Mouse (Mus musculus): ENCODE measurements at regions not wholly inside any gene's neighbourhood (a gene's known extent, or its start where the extent isn't known, plus 50 kb on each side); places are given as distances from the start of the nearest gene placed in this dataset.

DNA sequence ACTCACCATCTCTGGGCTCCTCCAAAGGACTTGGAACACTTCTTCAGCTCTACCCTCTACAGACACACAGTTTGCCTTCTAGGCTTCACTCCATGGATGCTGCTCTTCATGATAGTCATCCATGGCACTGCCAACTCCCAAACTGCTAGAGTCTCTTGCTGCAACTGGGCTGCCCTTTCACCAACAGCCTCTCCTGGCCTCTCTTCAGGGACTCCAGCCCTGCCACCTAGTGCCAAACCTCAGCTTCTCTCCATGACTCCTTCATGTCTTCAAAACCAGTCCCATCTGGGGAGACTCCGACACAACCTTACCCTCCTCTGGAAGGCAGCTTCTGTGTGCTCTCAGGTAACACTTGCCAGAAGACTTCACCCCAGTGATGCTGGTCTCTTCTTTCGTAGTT is 164.9 kb upstream of the Plxnc1 start:
- H3K27ac ChIP-seq (ENCODE audit: low read depth, low read length): no peak overlapping the region
- WGBS: 93% methylated on average over 2 of the region's 2 CpGs
- H3K4me3 ChIP-seq (ENCODE audit: low read depth, low read length): no peak overlapping the region
- DNase-seq (ENCODE audit: low spot score, missing footprints): no peak
- H3K9me3 ChIP-seq (ENCODE audit: control insufficient read depth, low read length): no peaks in the 10 kb centered on the region
- no peak overlapping the region for H3K9ac ChIP-seq (ENCODE audit: low read length)
- H3K36me3 ChIP-seq (ENCODE audit: control insufficient read depth, insufficient read depth, low read length): no peaks in the 10 kb centered on the region
- H3K4me1 ChIP-seq (ENCODE audit: control insufficient read depth, insufficient read depth, low read length): no peaks in the 10 kb centered on the region
- no peaks in the 10 kb centered on the region for H3K27me3 ChIP-seq (ENCODE audit: control insufficient read depth, insufficient read depth, low read length)
- no peak overlapping the region for H3K4me2 ChIP-seq
- no peak for ATAC-seq (ENCODE audit: low FRiP score)

DNA sequence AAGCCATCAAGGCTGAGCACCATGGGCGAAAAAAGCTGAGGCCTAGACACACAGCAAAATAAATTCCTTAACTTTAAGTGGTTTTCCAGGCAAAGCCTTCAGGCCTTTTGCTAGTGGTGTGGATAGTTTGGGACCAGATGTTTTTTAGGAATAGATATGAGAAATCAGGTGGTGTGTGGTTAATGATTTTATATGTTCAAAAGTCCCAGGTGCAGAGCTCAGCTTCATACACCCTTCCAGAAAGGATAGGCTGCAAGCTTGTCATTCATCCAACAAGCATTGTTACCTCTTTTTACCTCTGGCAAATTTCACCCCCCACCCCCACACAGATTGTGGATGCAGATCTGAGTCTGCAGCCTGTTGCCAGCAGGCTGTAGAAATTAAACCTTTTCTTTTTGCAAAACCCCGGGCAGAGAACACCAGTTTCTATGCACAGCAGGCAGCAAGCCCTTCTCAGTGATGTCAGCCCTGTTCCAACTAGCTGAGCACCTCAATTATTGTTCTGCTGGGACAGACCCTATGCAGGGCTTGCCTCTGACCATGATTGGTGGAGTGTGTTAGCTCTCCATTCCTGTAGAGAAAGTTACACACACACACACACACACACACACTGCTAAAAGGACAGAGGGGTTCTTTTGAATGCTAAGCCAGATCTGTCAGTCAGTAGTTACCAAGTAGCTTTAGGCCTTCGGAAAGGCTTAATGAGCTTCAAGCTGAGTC is 163.1 kb upstream of the Plxnc1 start:
- no peak for ATAC-seq (ENCODE audit: low FRiP score)
- no peaks in the 10 kb centered on the region for H3K4me1 ChIP-seq (ENCODE audit: control insufficient read depth, insufficient read depth, low read length)
- no peak overlapping the region for H3K27ac ChIP-seq (ENCODE audit: low read depth, low read length)
- H3K4me2 ChIP-seq: no peak overlapping the region
- H3K9ac ChIP-seq (ENCODE audit: low read length): no peak overlapping the region
- H3K4me3 ChIP-seq (ENCODE audit: low read depth, low read length): no peak overlapping the region
- no peak for DNase-seq (ENCODE audit: low spot score, missing footprints)
- H3K27me3 ChIP-seq (ENCODE audit: control insufficient read depth, insufficient read depth, low read length): no peaks in the 10 kb centered on the region
- WGBS: 26% methylated on average over 3 of the region's 3 CpGs
- H3K36me3 ChIP-seq (ENCODE audit: control insufficient read depth, insufficient read depth, low read length): no peaks in the 10 kb centered on the region
- no peaks in the 10 kb centered on the region for H3K9me3 ChIP-seq (ENCODE audit: control insufficient read depth, low read length)

DNA sequence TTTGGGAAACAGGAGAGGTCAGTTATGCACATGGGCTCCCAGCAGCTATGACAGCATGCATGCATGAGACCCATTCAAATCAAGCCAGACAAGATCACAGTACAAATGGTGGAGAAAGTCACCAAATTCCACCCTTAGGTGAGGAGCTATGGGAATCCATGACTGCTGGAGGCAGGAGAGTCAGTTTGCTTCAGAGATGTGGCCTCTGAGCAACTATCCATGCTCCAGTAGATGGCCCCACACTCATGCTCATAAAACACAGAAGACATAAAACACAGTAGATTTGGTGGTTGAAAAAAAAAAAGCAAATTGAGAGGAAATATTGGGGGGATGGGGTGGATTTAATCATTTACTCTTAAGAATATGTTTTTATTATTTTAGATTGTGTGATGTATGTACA is 159.2 kb upstream of the Plxnc1 start:
- Histone ChIP-seq H3K9me3 (ENCODE audit: control insufficient read depth, low read length) (no peaks in the 10 kb centered on the region), H3K9ac (ENCODE audit: low read length) (no peak overlapping the region), H3K36me3 (ENCODE audit: control insufficient read depth, insufficient read depth, low read length) (no peaks in the 10 kb centered on the region), H3K27me3 (ENCODE audit: control insufficient read depth, insufficient read depth, low read length) (no peaks in the 10 kb centered on the region), H3K4me2 (no peak overlapping the region), H3K4me3 (ENCODE audit: low read depth, low read length) (no peak overlapping the region), H3K27ac (ENCODE audit: low read depth, low read length) (no peak overlapping the region), H3K4me1 (ENCODE audit: control insufficient read depth, insufficient read depth, low read length) (no peaks in the 10 kb centered on the region)
- DNase-seq (ENCODE audit: low spot score, missing footprints) (no peak), ATAC-seq (ENCODE audit: low FRiP score) (no peak)

DNA sequence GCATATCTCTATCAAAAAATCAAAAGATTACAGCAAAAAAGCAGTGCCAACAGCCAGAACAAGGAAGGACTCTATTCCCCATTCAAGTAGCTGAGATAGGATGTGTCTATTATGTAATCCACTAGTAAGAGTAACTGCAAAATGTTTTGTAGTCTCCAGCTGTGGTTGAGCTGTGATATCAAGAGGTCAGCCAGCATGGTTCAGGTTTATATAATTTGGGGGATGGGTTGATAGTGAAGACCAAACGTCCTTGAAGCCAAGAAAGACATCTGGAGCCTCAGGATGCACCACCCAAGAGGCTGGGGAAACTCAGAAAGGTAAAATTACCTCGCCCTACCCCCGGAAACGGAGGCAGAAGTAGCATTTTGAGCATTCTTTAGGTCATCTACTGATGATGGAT is 158.3 kb upstream of the Plxnc1 start:
- H3K27ac ChIP-seq (ENCODE audit: low read depth, low read length): no peak overlapping the region
- H3K9ac ChIP-seq (ENCODE audit: low read length): no peak overlapping the region
- 76% methylated on average over 4 of the region's 4 CpGs for WGBS
- H3K27me3 ChIP-seq (ENCODE audit: control insufficient read depth, insufficient read depth, low read length): no peaks in the 10 kb centered on the region
- no peak overlapping the region for H3K4me3 ChIP-seq (ENCODE audit: low read depth, low read length)
- no peaks in the 10 kb centered on the region for H3K4me1 ChIP-seq (ENCODE audit: control insufficient read depth, insufficient read depth, low read length)
- no peak overlapping the region for H3K4me2 ChIP-seq
- DNase-seq (ENCODE audit: low spot score, missing footprints) (no peak), ATAC-seq (ENCODE audit: low FRiP score) (no peak)
- no peaks in the 10 kb centered on the region for H3K36me3 ChIP-seq (ENCODE audit: control insufficient read depth, insufficient read depth, low read length)
- no peaks in the 10 kb centered on the region for H3K9me3 ChIP-seq (ENCODE audit: control insufficient read depth, low read length)

DNA sequence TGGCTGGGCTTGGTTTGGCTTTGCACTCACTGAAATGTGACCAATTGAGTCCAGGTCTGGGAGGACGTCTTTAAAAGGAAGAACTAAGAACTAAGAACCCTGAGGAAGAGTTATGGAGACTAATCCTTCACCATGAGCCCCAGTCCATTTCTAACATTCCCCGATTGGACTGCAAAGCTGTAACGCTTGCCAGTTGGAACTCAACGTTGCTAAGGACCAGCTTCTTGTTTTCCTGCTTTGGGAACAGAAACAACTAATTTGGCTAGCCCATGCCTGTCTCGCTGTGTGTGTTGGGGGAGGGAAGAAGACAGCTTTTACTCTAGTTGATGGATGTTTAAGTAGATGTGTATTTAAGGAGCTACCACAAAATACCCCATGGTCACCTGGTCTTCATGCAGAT is 155.3 kb upstream of the Plxnc1 start:
- no peak overlapping the region for H3K9ac ChIP-seq (ENCODE audit: low read length)
- H3K4me1 ChIP-seq (ENCODE audit: control insufficient read depth, insufficient read depth, low read length): no peaks in the 10 kb centered on the region
- 88% methylated on average over 5 of the region's 5 CpGs for WGBS
- H3K36me3 ChIP-seq (ENCODE audit: control insufficient read depth, insufficient read depth, low read length): no peaks in the 10 kb centered on the region
- H3K4me2 ChIP-seq: no peak overlapping the region
- no peaks in the 10 kb centered on the region for H3K9me3 ChIP-seq (ENCODE audit: control insufficient read depth, low read length)
- no peak overlapping the region for H3K27ac ChIP-seq (ENCODE audit: low read depth, low read length)
- ATAC-seq (ENCODE audit: low FRiP score) (no peak), DNase-seq (ENCODE audit: low spot score, missing footprints) (no peak)
- H3K4me3 ChIP-seq (ENCODE audit: low read depth, low read length): no peak overlapping the region
- H3K27me3 ChIP-seq (ENCODE audit: control insufficient read depth, insufficient read depth, low read length): no peaks in the 10 kb centered on the region

DNA sequence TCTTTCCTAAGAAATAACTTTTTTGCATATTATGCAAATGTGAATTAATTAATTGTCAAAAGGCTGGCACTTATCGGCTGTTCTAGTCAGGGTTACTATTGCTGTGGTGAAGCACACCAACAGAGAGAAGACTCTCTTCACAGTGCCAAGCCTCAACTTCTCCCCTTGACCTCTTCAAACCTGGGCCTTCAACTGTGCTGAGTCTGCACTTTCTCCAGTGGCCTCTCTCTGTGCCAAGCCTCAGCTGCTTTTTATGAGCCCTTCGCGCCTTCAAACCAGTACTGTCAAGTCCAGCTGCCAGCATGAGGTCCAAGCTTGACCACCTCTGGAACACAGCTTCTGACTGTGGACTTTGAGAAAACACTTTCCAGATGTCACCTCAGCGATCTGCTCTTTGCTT is 151.2 kb upstream of the Plxnc1 start:
- Histone ChIP-seq H3K9me3 (ENCODE audit: control insufficient read depth, low read length) (no peaks in the 10 kb centered on the region), H3K36me3 (ENCODE audit: control insufficient read depth, insufficient read depth, low read length) (no peaks in the 10 kb centered on the region), H3K9ac (ENCODE audit: low read length) (no peak overlapping the region), H3K27ac (ENCODE audit: low read depth, low read length) (no peak overlapping the region), H3K4me2 (no peak overlapping the region), H3K4me3 (ENCODE audit: low read depth, low read length) (no peak overlapping the region), H3K4me1 (ENCODE audit: control insufficient read depth, insufficient read depth, low read length) (no peaks in the 10 kb centered on the region), H3K27me3 (ENCODE audit: control insufficient read depth, insufficient read depth, low read length) (no peaks in the 10 kb centered on the region)
- no peak for ATAC-seq (ENCODE audit: low FRiP score)
- DNase-seq (ENCODE audit: low spot score, missing footprints): no peak
- 75% methylated on average over 4 of the region's 4 CpGs for WGBS

DNA sequence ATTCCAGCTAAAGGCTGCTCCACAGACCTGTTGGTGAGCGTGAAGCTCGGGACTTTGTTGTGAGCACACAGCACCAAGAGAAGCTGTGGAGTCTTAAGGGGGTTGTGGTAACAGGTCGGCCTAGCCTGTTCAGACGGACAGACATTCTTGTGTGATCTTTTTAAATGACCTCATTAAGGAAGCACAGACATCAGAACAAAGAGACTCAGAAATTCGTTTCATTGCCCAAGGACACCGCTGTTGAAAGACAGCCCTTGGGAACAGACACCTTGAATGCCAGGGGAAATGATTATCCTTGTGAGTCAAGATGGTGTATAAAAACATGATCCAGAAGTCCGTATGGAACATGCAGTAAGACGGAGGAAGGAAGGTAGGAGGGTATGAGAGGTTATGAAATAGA is 150.1 kb upstream of the Plxnc1 start:
- Histone ChIP-seq H3K27ac (ENCODE audit: low read depth, low read length) (no peak overlapping the region), H3K4me2 (no peak overlapping the region), H3K9me3 (ENCODE audit: control insufficient read depth, low read length) (no peaks in the 10 kb centered on the region), H3K27me3 (ENCODE audit: control insufficient read depth, insufficient read depth, low read length) (no peaks in the 10 kb centered on the region), H3K9ac (ENCODE audit: low read length) (no peak overlapping the region), H3K36me3 (ENCODE audit: control insufficient read depth, insufficient read depth, low read length) (no peaks in the 10 kb centered on the region), H3K4me3 (ENCODE audit: low read depth, low read length) (no peak overlapping the region), H3K4me1 (ENCODE audit: control insufficient read depth, insufficient read depth, low read length) (no peaks in the 10 kb centered on the region)
- ATAC-seq (ENCODE audit: low FRiP score): no peak
- 80% methylated on average over 8 of the region's 8 CpGs for WGBS
- DNase-seq (ENCODE audit: low spot score, missing footprints): no peak

DNA sequence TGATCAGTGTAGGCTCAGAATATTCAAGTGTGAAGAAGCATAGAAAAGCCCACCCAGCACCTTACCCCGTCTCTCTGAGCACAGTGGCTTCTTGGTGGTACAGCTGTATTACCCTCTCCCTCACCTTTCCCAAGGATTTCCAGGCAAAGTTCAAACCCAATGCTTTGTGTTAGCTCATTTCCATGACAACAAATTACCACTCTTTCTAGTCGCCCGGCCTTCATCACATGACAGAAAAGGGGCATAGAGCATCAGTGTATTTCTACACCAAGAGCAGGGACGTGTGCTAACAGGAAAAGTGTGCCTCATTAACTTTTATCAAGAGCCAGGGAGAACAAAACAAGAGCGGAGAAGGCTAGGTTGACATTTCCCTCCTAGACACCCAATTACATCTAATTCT is 148.6 kb upstream of the Plxnc1 start:
- DNase-seq (ENCODE audit: low spot score, missing footprints) (no peak), ATAC-seq (ENCODE audit: low FRiP score) (no peak)
- no peaks in the 10 kb centered on the region for H3K36me3 ChIP-seq (ENCODE audit: control insufficient read depth, insufficient read depth, low read length)
- no peak overlapping the region for H3K4me3 ChIP-seq (ENCODE audit: low read depth, low read length)
- no peak overlapping the region for H3K9ac ChIP-seq (ENCODE audit: low read length)
- no peak overlapping the region for H3K4me2 ChIP-seq
- H3K27ac ChIP-seq (ENCODE audit: low read depth, low read length): no peak overlapping the region
- H3K27me3 ChIP-seq (ENCODE audit: control insufficient read depth, insufficient read depth, low read length): no peaks in the 10 kb centered on the region
- no peaks in the 10 kb centered on the region for H3K9me3 ChIP-seq (ENCODE audit: control insufficient read depth, low read length)
- H3K4me1 ChIP-seq (ENCODE audit: control insufficient read depth, insufficient read depth, low read length): no peaks in the 10 kb centered on the region
- 55% methylated on average over 5 of the region's 5 CpGs for WGBS

DNA sequence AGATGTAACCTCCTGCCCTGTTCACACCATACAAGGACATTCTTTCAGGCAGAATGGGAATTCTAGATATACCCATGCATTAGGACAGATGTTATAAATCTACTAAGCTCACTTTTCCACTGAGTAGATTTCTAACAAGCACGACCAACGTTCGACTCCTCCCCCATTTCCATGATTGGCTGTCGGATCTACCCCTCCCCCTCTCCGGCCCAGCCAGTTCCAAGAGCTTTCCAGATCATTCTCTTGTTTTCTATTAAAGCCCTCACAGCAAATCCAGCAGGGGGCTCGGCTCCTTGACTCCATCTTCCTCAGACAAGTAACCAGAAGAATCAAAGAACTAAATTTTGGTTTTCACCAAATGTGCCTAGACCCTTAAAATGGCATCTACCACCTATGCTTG is 146.5 kb upstream of the Plxnc1 start:
- no peaks in the 10 kb centered on the region for H3K9me3 ChIP-seq (ENCODE audit: control insufficient read depth, low read length)
- H3K36me3 ChIP-seq (ENCODE audit: control insufficient read depth, insufficient read depth, low read length): no peaks in the 10 kb centered on the region
- H3K4me3 ChIP-seq (ENCODE audit: low read depth, low read length): no peak overlapping the region
- H3K27me3 ChIP-seq (ENCODE audit: control insufficient read depth, insufficient read depth, low read length): no peaks in the 10 kb centered on the region
- ATAC-seq (ENCODE audit: low FRiP score) (no peak), DNase-seq (ENCODE audit: low spot score, missing footprints) (no peak)
- no peak overlapping the region for H3K9ac ChIP-seq (ENCODE audit: low read length)
- no peaks in the 10 kb centered on the region for H3K4me1 ChIP-seq (ENCODE audit: control insufficient read depth, insufficient read depth, low read length)
- no peak overlapping the region for H3K27ac ChIP-seq (ENCODE audit: low read depth, low read length)
- no peak overlapping the region for H3K4me2 ChIP-seq
- 69% methylated on average over 6 of the region's 6 CpGs for WGBS

DNA sequence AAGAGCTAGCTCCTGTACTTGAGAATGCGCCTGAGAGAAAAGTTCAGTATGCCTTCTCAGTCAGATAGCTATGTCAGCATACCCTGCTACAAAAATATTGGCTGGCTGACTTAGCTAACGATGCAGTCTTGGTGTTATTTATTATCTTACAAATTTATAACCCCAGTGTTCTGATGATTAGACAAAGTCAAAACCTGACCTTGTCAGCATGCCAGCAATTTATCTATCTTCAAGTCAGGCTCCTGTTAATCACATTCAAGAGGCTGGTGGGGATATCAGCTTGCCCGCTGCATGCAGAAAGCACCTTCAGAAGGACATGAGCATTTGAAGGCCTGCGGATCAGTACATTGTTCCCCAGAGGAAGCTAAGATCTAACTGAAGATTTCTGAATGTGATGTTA is 146.0 kb upstream of the Plxnc1 start:
- no peak overlapping the region for H3K27ac ChIP-seq (ENCODE audit: low read depth, low read length)
- no peaks in the 10 kb centered on the region for H3K9me3 ChIP-seq (ENCODE audit: control insufficient read depth, low read length)
- H3K9ac ChIP-seq (ENCODE audit: low read length): no peak overlapping the region
- H3K4me1 ChIP-seq (ENCODE audit: control insufficient read depth, insufficient read depth, low read length): no peaks in the 10 kb centered on the region
- DNase-seq (ENCODE audit: low spot score, missing footprints): no peak
- H3K27me3 ChIP-seq (ENCODE audit: control insufficient read depth, insufficient read depth, low read length): no peaks in the 10 kb centered on the region
- no peak for ATAC-seq (ENCODE audit: low FRiP score)
- H3K4me2 ChIP-seq: no peak overlapping the region
- no peak overlapping the region for H3K4me3 ChIP-seq (ENCODE audit: low read depth, low read length)
- H3K36me3 ChIP-seq (ENCODE audit: control insufficient read depth, insufficient read depth, low read length): no peaks in the 10 kb centered on the region
- 90% methylated on average over 4 of the region's 4 CpGs for WGBS
